Mouse (Mus musculus) cerebellum, adult 2 months (tissue): ENCODE results near the gene Plxdc1.

Experiments used
- CTCF ChIP-seq: fragments of 200-500 bp; IDR thresholded peaks from 2 replicates; pipeline ENCODE4 v1.5.1; 2011; ENCODE audit warnings: low read depth, mild to moderate bottlenecking, control low read depth, low read length, moderate library complexity, borderline replicate concordance; ENCODE audit not compliant: insufficient read depth
- POLR2A ChIP-seq: fragments of 200-500 bp; IDR thresholded peaks from 2 replicates; pipeline ENCODE4 v1.6.1; 2011; ENCODE audit warnings: low read length, control low read depth, borderline replicate concordance; ENCODE audit not compliant: insufficient read depth

DNA sequence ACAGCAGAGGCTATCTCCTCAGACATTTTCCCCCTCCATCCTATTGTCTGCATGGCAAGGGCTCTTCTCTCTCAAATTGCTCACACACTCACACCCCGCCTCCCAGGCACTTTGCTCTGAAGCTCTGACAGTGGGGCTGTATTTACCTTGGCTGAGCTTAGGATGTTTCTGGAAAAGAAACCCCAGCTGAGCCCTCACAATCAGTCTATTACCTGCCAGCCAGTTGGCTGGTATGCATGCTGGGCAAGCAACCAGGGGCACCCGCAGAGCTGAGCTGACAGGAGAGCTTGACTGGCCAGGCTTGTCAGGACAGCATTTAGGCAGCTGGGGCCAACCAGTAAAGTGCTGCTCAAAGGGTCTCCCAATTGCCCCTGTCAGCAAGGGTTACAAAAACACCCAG, 19.1 kb downstream of the Plxdc1 start:
- no peak for TF ChIP-seq CTCF
- TF ChIP-seq POLR2A: no peak
